26 mouse cellular contexts compared by ENCODE assay signal in genomic region chr4:154694361-154694760, GRCm38 (mm10). TPM values are rescaled to one million over a fixed set of nuclear protein-coding genes. Genes with fewer than 3 reads are reported as not detected.
A peak's percentile ranks its signal among the peaks of the same experiment; 100 is the strongest.
DNase-seq lines count a peak whose midpoint lies in the region; ATAC-seq and TF ChIP-seq lines count a peak whose summit lies in the region.
"Had no signal": no experiment of that assay in that cellular context is flagged by ENCODE, and none has a peak within 500 bp of the region (broad histone marks: within the 10 kb centered on the region; RNA-seq: fewer than 3 reads in every experiment).

No protein-coding gene starts in this region.

- TF ChIP-seq CTCF in lung, postnatal 0 days (IDR thresholded peaks at IDR 0.05) = no peak

- no peak for ATAC-seq in forebrain, embryonic 11.5 days (replicated peaks; ENCODE audit: low FRiP score)
- ATAC-seq in forebrain, embryonic 14.5 days = no peak
- no peak for ATAC-seq in limb, embryonic 11.5 days (ENCODE audit: insufficient number of reproducible peaks, low FRiP score, low TSS enrichment, low read depth)
- ATAC-seq in lung, postnatal 0 days = no peak
- ATAC-seq: forebrain, embryonic 15.5 days; Patski had no signal

- H3K27me3 ChIP-seq in forebrain, embryonic 11.5 days (ENCODE audit: control insufficient read depth, insufficient read depth, low read length) = no peaks in the 10 kb centered on the region
- no peaks in the 10 kb centered on the region for H3K27me3 ChIP-seq in forebrain, embryonic 14.5 days (replicated peaks; ENCODE audit: control insufficient read depth, insufficient read depth, low read length)
- peaks cover 9% of the 10 kb centered on the region; the same call in 1 of the 2 replicates for H3K27me3 ChIP-seq in embryonic facial prominence, embryonic 10.5 days (replicated peaks; ENCODE audit: low read depth, poor library complexity, severe bottlenecking)
- no peaks in the 10 kb centered on the region for H3K27me3 ChIP-seq in limb, embryonic 11.5 days (ENCODE audit: control insufficient read depth, insufficient read depth, low read length)
- H3K27me3 ChIP-seq in lung, postnatal 0 days (replicated peaks; ENCODE audit: insufficient read depth, low read length) = no peaks in the 10 kb centered on the region
- H3K27me3 ChIP-seq: CH12.LX; forebrain, embryonic 15.5 days; Patski had no signal

- H3K4me3 ChIP-seq in forebrain, embryonic 11.5 days (ENCODE audit: low read depth, low read length) = no peak overlapping the region
- no peak overlapping the region for H3K4me3 ChIP-seq in forebrain, embryonic 14.5 days (ENCODE audit: low read depth, low read length)
- H3K4me3 ChIP-seq in embryonic facial prominence, embryonic 10.5 days = no peak overlapping the region
- no peak overlapping the region for H3K4me3 ChIP-seq in limb, embryonic 11.5 days (ENCODE audit: low read depth, low read length)
- no peak overlapping the region for H3K4me3 ChIP-seq in lung, postnatal 0 days (ENCODE audit: low read depth, low read length)
- H3K4me3 ChIP-seq: embryonic facial prominence, embryonic 12.5 days; embryonic facial prominence, embryonic 15.5 days; forebrain, embryonic 15.5 days; heart, adult 2 months; heart, embryonic 10.5 days; hindbrain, embryonic 12.5 days; hindbrain, embryonic 15.5 days had no signal

- H3K9me3 ChIP-seq in forebrain, embryonic 11.5 days (ENCODE audit: control insufficient read depth, low read length) = no peaks in the 10 kb centered on the region
- H3K9me3 ChIP-seq in forebrain, embryonic 14.5 days (replicated peaks; ENCODE audit: control insufficient read depth, low read length) = no peaks in the 10 kb centered on the region
- no peaks in the 10 kb centered on the region for H3K9me3 ChIP-seq in embryonic facial prominence, embryonic 10.5 days
- H3K9me3 ChIP-seq in limb, embryonic 11.5 days (ENCODE audit: control insufficient read depth, low read length) = no peaks in the 10 kb centered on the region
- H3K9me3 ChIP-seq in lung, postnatal 0 days (ENCODE audit: low read length) = no peaks in the 10 kb centered on the region
- H3K9me3 ChIP-seq: embryonic facial prominence, embryonic 12.5 days; embryonic facial prominence, embryonic 15.5 days; forebrain, embryonic 15.5 days; heart, embryonic 10.5 days; hindbrain, embryonic 12.5 days; hindbrain, embryonic 15.5 days had no signal

- H3K27ac ChIP-seq in forebrain, embryonic 11.5 days (ENCODE audit: low read depth, low read length) = no peak overlapping the region
- H3K27ac ChIP-seq in forebrain, embryonic 14.5 days (ENCODE audit: low read depth, low read length) = no peak overlapping the region
- peak overlapping the region; percentile 69; the same call in 1 of the 2 replicates for H3K27ac ChIP-seq in embryonic facial prominence, embryonic 10.5 days (replicated peaks)
- H3K27ac ChIP-seq in limb, embryonic 11.5 days (replicated peaks; ENCODE audit: low read depth, low read length) = peak overlapping the region; percentile 79; the same call in 1 of the 2 replicates
- no peak overlapping the region for H3K27ac ChIP-seq in lung, postnatal 0 days (ENCODE audit: low read length)
- H3K27ac ChIP-seq: embryonic facial prominence, embryonic 15.5 days; forebrain, embryonic 15.5 days; heart, adult 2 months; heart, embryonic 10.5 days; hindbrain, embryonic 12.5 days; hindbrain, embryonic 15.5 days had no signal

- 96% methylated on average over 5 of the region's 5 CpGs for WGBS in forebrain, embryonic 11.5 days
- 91% methylated on average over 5 of the region's 5 CpGs for WGBS in forebrain, embryonic 14.5 days
- WGBS in embryonic facial prominence, embryonic 10.5 days = 89% methylated on average over 5 of the region's 5 CpGs
- 89% methylated on average over 5 of the region's 5 CpGs for whole genome bisulfite sequencing in limb, embryonic 11.5 days
- WGBS in lung, postnatal 0 days = 83% methylated on average over 5 of the region's 5 CpGs

- H3K4me1 ChIP-seq in forebrain, embryonic 11.5 days (replicated peaks; ENCODE audit: control insufficient read depth, insufficient read depth, low read length) = peaks cover 8% of the 10 kb centered on the region; the same call in 1 of the 2 replicates
- peaks cover 8% of the 10 kb centered on the region; the same call in 1 of the 2 replicates for H3K4me1 ChIP-seq in forebrain, embryonic 14.5 days (ENCODE audit: control insufficient read depth, insufficient read depth, low read length)
- H3K4me1 ChIP-seq in embryonic facial prominence, embryonic 10.5 days = peaks cover 49% of the 10 kb centered on the region
- peaks cover 41% of the 10 kb centered on the region for H3K4me1 ChIP-seq in limb, embryonic 11.5 days (ENCODE audit: control insufficient read depth, insufficient read depth, low read length)
- H3K4me1 ChIP-seq in lung, postnatal 0 days (ENCODE audit: insufficient read depth, low read depth, low read length) = no peaks in the 10 kb centered on the region
- H3K4me1 ChIP-seq: embryonic facial prominence, embryonic 15.5 days; hindbrain, embryonic 15.5 days had no signal

- no peaks in the 10 kb centered on the region for H3K36me3 ChIP-seq in forebrain, embryonic 11.5 days (ENCODE audit: control insufficient read depth, insufficient read depth, low read length)
- H3K36me3 ChIP-seq in forebrain, embryonic 14.5 days (ENCODE audit: control insufficient read depth, insufficient read depth, low read length) = no peaks in the 10 kb centered on the region
- no peaks in the 10 kb centered on the region for H3K36me3 ChIP-seq in embryonic facial prominence, embryonic 10.5 days (replicated peaks)
- H3K36me3 ChIP-seq in limb, embryonic 11.5 days (ENCODE audit: control insufficient read depth, insufficient read depth, low read length) = no peaks in the 10 kb centered on the region
- H3K36me3 ChIP-seq in lung, postnatal 0 days (ENCODE audit: insufficient read depth, low read length) = no peaks in the 10 kb centered on the region
- H3K36me3 ChIP-seq: embryonic facial prominence, embryonic 12.5 days; embryonic facial prominence, embryonic 15.5 days; forebrain, embryonic 15.5 days; G1E; heart, embryonic 10.5 days; hindbrain, embryonic 12.5 days; hindbrain, embryonic 15.5 days had no signal

- no peak for TF ChIP-seq EP300 in lung, postnatal 0 days (IDR thresholded peaks at IDR 0.05)

- no peak overlapping the region for H3K9ac ChIP-seq in forebrain, embryonic 11.5 days (ENCODE audit: low read length)
- no peak overlapping the region for H3K9ac ChIP-seq in forebrain, embryonic 14.5 days (ENCODE audit: low read length)
- H3K9ac ChIP-seq in limb, embryonic 11.5 days (ENCODE audit: low read length) = no peak overlapping the region
- H3K9ac ChIP-seq in lung, postnatal 0 days (replicated peaks; ENCODE audit: low read depth) = no peak overlapping the region
- H3K9ac ChIP-seq: embryonic facial prominence, embryonic 12.5 days; embryonic facial prominence, embryonic 15.5 days; forebrain, embryonic 15.5 days; hindbrain, embryonic 12.5 days; hindbrain, embryonic 15.5 days had no signal

- no peak overlapping the region for H3K4me2 ChIP-seq in forebrain, embryonic 11.5 days (ENCODE audit: low read depth, low read length, severe bottlenecking)
- H3K4me2 ChIP-seq in forebrain, embryonic 14.5 days (ENCODE audit: low read length) = no peak overlapping the region
- no peak overlapping the region for H3K4me2 ChIP-seq in limb, embryonic 11.5 days (ENCODE audit: low read depth, severe bottlenecking)
- no peak overlapping the region for H3K4me2 ChIP-seq in lung, postnatal 0 days (replicated peaks; ENCODE audit: low read depth, low read length)
- H3K4me2 ChIP-seq: embryonic facial prominence, embryonic 12.5 days; embryonic facial prominence, embryonic 15.5 days; forebrain, embryonic 15.5 days; hindbrain, embryonic 12.5 days; hindbrain, embryonic 15.5 days had no signal

- DNase-seq in forebrain, embryonic 11.5 days (ENCODE audit: low spot score) = peak; percentile 13
- no peak for DNase-seq in forebrain, embryonic 14.5 days (ENCODE audit: low spot score)
- DNase-seq in embryonic facial prominence, embryonic 10.5 days (ENCODE audit: low spot score) = no peak
- no peak for DNase-seq in limb, embryonic 11.5 days (ENCODE audit: low spot score)
- DNase-seq in thymus, postnatal 0 days (ENCODE audit: low spot score) = no peak
- DNase-seq in lung, postnatal 0 days (ENCODE audit: low spot score) = no peak
- DNase-seq: adrenal gland, postnatal 10 days; adrenal gland, postnatal 36 days; B cell, adult 2 months; cerebellum, adult 18-20 months; cerebellum, adult 9-10 months; cerebellum, postnatal 14 days; gastrocnemius, postnatal 25 days had no signal

RNA-seq across cellular contexts. Expression of gene Actrt2, which starts 26.7 kb away (rescaled TPM):
- polyA plus RNA-seq in forebrain, embryonic 11.5 days (2014; fragmentation: Nextera tagmentation; extraction: Ambion mirVana) = not detected in 2 replicates
- not detected in 2 replicates for polyA plus RNA-seq in forebrain, embryonic 14.5 days (2014; fragmentation: Nextera tagmentation; extraction: Ambion mirVana)
- polyA plus RNA-seq in embryonic facial prominence, embryonic 10.5 days (2016; fragmentation: Nextera tagmentation; extraction: Ambion mirVana) = not detected in 2 replicates
- not detected in 2 replicates for polyA plus RNA-seq in limb, embryonic 11.5 days (2014; fragmentation: Nextera tagmentation; extraction: Ambion mirVana)
- not detected in 2 replicates for polyA plus RNA-seq in thymus, postnatal 0 days (2015; fragmentation: Nextera tagmentation; extraction: Ambion mirVana)
- polyA plus RNA-seq in lung, postnatal 0 days (2015; fragmentation: Nextera tagmentation; extraction: Ambion mirVana) = not detected in 2 replicates
- polyA plus RNA-seq: embryonic facial prominence, embryonic 12.5 days; embryonic facial prominence, embryonic 15.5 days; forebrain, embryonic 15.5 days; G1E; heart, embryonic 10.5 days; heart, embryonic 14.5 days; heart, postnatal 0 days; hindbrain, embryonic 12.5 days; hindbrain, embryonic 15.5 days; intestine, embryonic 14.5 days; Patski had no signal

RNA-seq across cellular contexts. Expression of gene Prdm16, which starts 57.7 kb away (rescaled TPM):
- polyA plus RNA-seq in forebrain, embryonic 11.5 days (2014; fragmentation: Nextera tagmentation; extraction: Ambion mirVana) = 44.7 and 49.3 TPM in 2 replicates
- 20.6 and 25.0 TPM in 2 replicates for polyA plus RNA-seq in forebrain, embryonic 14.5 days (2014; fragmentation: Nextera tagmentation; extraction: Ambion mirVana)
- polyA plus RNA-seq in embryonic facial prominence, embryonic 10.5 days (2016; fragmentation: Nextera tagmentation; extraction: Ambion mirVana) = 33.9 and 44.5 TPM in 2 replicates
- 78.2 and 87.1 TPM in 2 replicates for polyA plus RNA-seq in limb, embryonic 11.5 days (2014; fragmentation: Nextera tagmentation; extraction: Ambion mirVana)
- polyA plus RNA-seq in thymus, postnatal 0 days (2015; fragmentation: Nextera tagmentation; extraction: Ambion mirVana) = 6.6 and 7.6 TPM in 2 replicates
- polyA plus RNA-seq in lung, postnatal 0 days (2015; fragmentation: Nextera tagmentation; extraction: Ambion mirVana) = 15.2 and 19.2 TPM in 2 replicates
- polyA plus RNA-seq: G1E, Patski had no signal

Comparison
In these comparisons a context has a peak if more than half of its experiments do, and no peak if none do; other contexts are left out.
1. H3K27ac ChIP-seq: peak in embryonic facial prominence, embryonic 10.5 days (single experiment) and limb, embryonic 11.5 days (single experiment); none in forebrain, embryonic 11.5 days (single experiment), forebrain, embryonic 14.5 days (single experiment) and lung, postnatal 0 days (single experiment).